Mouse (Mus musculus): ENCODE data around the gene Dock1. TPM values are rescaled to one million over a fixed set of nuclear protein-coding genes. Genes with fewer than 3 reads are reported as not detected.

Dock1 gene
- total RNA-seq, 2 experiments from 2014 or later: 6.6 to 9.5 TPM

- no peak for TF ChIP-seq CTCF (IDR thresholded peaks at IDR 0.05)
- intact Hi-C loops (cut with DNase I): no loop called here
- DNase-seq: no peak
- no peak overlapping the region for H3K27ac ChIP-seq
- no peak overlapping the region for H3K4me3 ChIP-seq
These were observed 368.5 kb downstream of the Dock1 start for GRCm38 (mm10) chr7:135038930-135039329.

- no peak for TF ChIP-seq CTCF (IDR thresholded peaks at IDR 0.05)
- H3K27ac ChIP-seq: no peak overlapping the region
- no peak for DNase-seq
- H3K4me3 ChIP-seq: no peak overlapping the region
- intact Hi-C loops (cut with DNase I): no loop called here
These were observed 373.7 kb downstream of the Dock1 start for GRCm38 (mm10) chr7:135043931-135044765.

GRCm38 (mm10) chr7:135049416-135049815 lies 379.0 kb downstream of the Dock1 start:
- no peak for TF ChIP-seq CTCF (IDR thresholded peaks at IDR 0.05)

GRCm38 (mm10) chr7:135053186-135053715 lies 382.8 kb downstream of the Dock1 start:
- TF ChIP-seq CTCF (IDR thresholded peaks at IDR 0.05): no peak
- intact Hi-C loops (cut with DNase I): no loop called here
- Histone ChIP-seq H3K27ac (no peak overlapping the region), H3K4me3 (no peak overlapping the region)
- no peak for DNase-seq

More at GRCm38 (mm10) chr7:135049416-135049815, 379.0 kb downstream of the Dock1 start:
- DNase-seq: no peak
- no peak overlapping the region for H3K4me3 ChIP-seq
- H3K27ac ChIP-seq: no peak overlapping the region
- intact Hi-C loops (cut with DNase I): no loop called here

- no peak overlapping the region for H3K27ac ChIP-seq
- intact Hi-C loops (cut with DNase I): no loop called here
- TF ChIP-seq CTCF (IDR thresholded peaks at IDR 0.05): no peak
- H3K4me3 ChIP-seq: no peak overlapping the region
- no peak for DNase-seq
These were observed 384.2 kb downstream of the Dock1 start for GRCm38 (mm10) chr7:135054664-135055063.

- TF ChIP-seq CTCF (IDR thresholded peaks at IDR 0.05): no peak
- intact Hi-C loops (cut with DNase I): no loop called here
- Histone ChIP-seq H3K27ac (no peak overlapping the region), H3K4me3 (no peak overlapping the region)
- no peak for DNase-seq
These were observed 388.6 kb downstream of the Dock1 start for GRCm38 (mm10) chr7:135059071-135059470.

- TF ChIP-seq CTCF (IDR thresholded peaks at IDR 0.05): no peak
- DNase-seq: no peak
- no peak overlapping the region for H3K4me3 ChIP-seq
- intact Hi-C loops (cut with DNase I): no loop called here
- H3K27ac ChIP-seq: no peak overlapping the region
These were observed 389.1 kb downstream of the Dock1 start for GRCm38 (mm10) chr7:135059562-135059961.

- H3K27ac ChIP-seq: no peak overlapping the region
- intact Hi-C loops (cut with DNase I): no loop called here
- TF ChIP-seq CTCF (IDR thresholded peaks at IDR 0.05): no peak
These were observed 393.4 kb downstream of the Dock1 start for GRCm38 (mm10) chr7:135063886-135064285.

GRCm38 (mm10) chr7:135065301-135065700 lies 394.8 kb downstream of the Dock1 start:
- TF ChIP-seq CTCF (IDR thresholded peaks at IDR 0.05): no peak
- no peak overlapping the region for H3K4me3 ChIP-seq
- intact Hi-C loops (cut with DNase I): no loop called here
- DNase-seq: no peak
- H3K27ac ChIP-seq: no peak overlapping the region

More at GRCm38 (mm10) chr7:135063886-135064285, 393.4 kb downstream of the Dock1 start:
- no peak for DNase-seq
- no peak overlapping the region for H3K4me3 ChIP-seq

- DNase-seq: no peak
- intact Hi-C loops (cut with DNase I): no loop called here
These were observed 398.4 kb downstream of the Dock1 start for GRCm38 (mm10) chr7:135068887-135069286.

GRCm38 (mm10) chr7:135076904-135077303 lies 406.4 kb downstream of the Dock1 start:
- no peak for TF ChIP-seq CTCF (IDR thresholded peaks at IDR 0.05)
- Histone ChIP-seq H3K27ac (no peak overlapping the region), H3K4me3 (no peak overlapping the region)
- DNase-seq: no peak
- intact Hi-C loops (cut with DNase I): no loop called here

More at GRCm38 (mm10) chr7:135068887-135069286, 398.4 kb downstream of the Dock1 start:
- Histone ChIP-seq H3K4me3 (no peak overlapping the region), H3K27ac (no peak overlapping the region)
- no peak for TF ChIP-seq CTCF (IDR thresholded peaks at IDR 0.05)

GRCm38 (mm10) chr7:135077340-135077739 lies 406.9 kb downstream of the Dock1 start:
- no peak overlapping the region for H3K4me3 ChIP-seq
- DNase-seq: no peak
- intact Hi-C loops (cut with DNase I): no loop called here
- no peak overlapping the region for H3K27ac ChIP-seq
- no peak for TF ChIP-seq CTCF (IDR thresholded peaks at IDR 0.05)

GRCm38 (mm10) chr7:135077806-135078205 lies 407.4 kb downstream of the Dock1 start:
- no peak for DNase-seq
- Histone ChIP-seq H3K4me3 (no peak overlapping the region), H3K27ac (no peak overlapping the region)
- intact Hi-C loops (cut with DNase I): no loop called here
- TF ChIP-seq CTCF (IDR thresholded peaks at IDR 0.05): no peak
